Comparison of ENCODE assay signal across 8 mouse cellular contexts in genomic region chr8:69584611-69585202, GRCm38 (mm10). TPM values are rescaled to one million over a fixed set of nuclear protein-coding genes. Genes with fewer than 3 reads are reported as not detected.
DNase-seq lines count a peak whose midpoint lies in the region; ATAC-seq and TF ChIP-seq lines count a peak whose summit lies in the region.

No protein-coding gene starts in this region.

- under 1% methylated on average over 54 of the region's 54 CpGs for WGBS in intestine, embryonic 14.5 days
- under 1% methylated on average over 54 of the region's 54 CpGs for WGBS in stomach, embryonic 14.5 days

- H3K36me3 ChIP-seq in intestine, embryonic 14.5 days (ENCODE audit: control insufficient read depth, insufficient read depth, low read length) = no peaks in the 10 kb centered on the region
- no peaks in the 10 kb centered on the region for H3K36me3 ChIP-seq in stomach, embryonic 14.5 days (ENCODE audit: control insufficient read depth, insufficient read depth, low read length)

- no peak for TF ChIP-seq CTCF in gastrocnemius, adult 2 months (IDR thresholded peaks at IDR 0.05)

- no peaks in the 10 kb centered on the region for H3K27me3 ChIP-seq in intestine, embryonic 14.5 days (replicated peaks; ENCODE audit: control insufficient read depth, insufficient read depth, low read length)
- no peaks in the 10 kb centered on the region for H3K27me3 ChIP-seq in stomach, embryonic 14.5 days (ENCODE audit: control insufficient read depth, insufficient read depth, low read length)

- peak overlapping the region; percentile 86 for H3K4me2 ChIP-seq in intestine, embryonic 14.5 days (ENCODE audit: low read length)
- H3K4me2 ChIP-seq in stomach, embryonic 14.5 days (replicated peaks; ENCODE audit: low read depth, low read length) = peak overlapping the region; percentile 79

- intact Hi-C loops in gastrocnemius, adult 2 months (cut with DNase I) = no loop called here
- intact Hi-C loops in left cerebral cortex, postnatal 4 days (cut with DNase I) = no loop called here

- no peaks in the 10 kb centered on the region for H3K9me3 ChIP-seq in intestine, embryonic 14.5 days (ENCODE audit: control insufficient read depth, low read length)
- no peaks in the 10 kb centered on the region for H3K9me3 ChIP-seq in stomach, embryonic 14.5 days (ENCODE audit: control insufficient read depth, low read depth, low read length)

- peak overlapping the region; percentile 63 for H3K9ac ChIP-seq in intestine, embryonic 14.5 days (ENCODE audit: low read length)
- H3K9ac ChIP-seq in stomach, embryonic 14.5 days (replicated peaks; ENCODE audit: low read depth, low read length) = peak overlapping the region; percentile 50

- H3K4me1 ChIP-seq in intestine, embryonic 14.5 days (replicated peaks; ENCODE audit: control insufficient read depth, insufficient read depth, low read length) = no peaks in the 10 kb centered on the region
- H3K4me1 ChIP-seq in stomach, embryonic 14.5 days (ENCODE audit: control insufficient read depth, insufficient read depth, low read length) = no peaks in the 10 kb centered on the region

- peak overlapping the region; percentile 59 for H3K27ac ChIP-seq in gastrocnemius, adult 2 months
- H3K27ac ChIP-seq in intestine, embryonic 14.5 days (ENCODE audit: low read depth) = no peak overlapping the region
- H3K27ac ChIP-seq in stomach, embryonic 14.5 days (ENCODE audit: low read length) = no peak overlapping the region

- H3K4me3 ChIP-seq in gastrocnemius, adult 2 months = peak overlapping the region; percentile 70
- H3K4me3 ChIP-seq in intestine, embryonic 14.5 days (ENCODE audit: low read depth, low read length) = peak overlapping the region; percentile 37
- peak overlapping the region; percentile 42 for H3K4me3 ChIP-seq in stomach, embryonic 14.5 days (ENCODE audit: low read depth, low read length)

- peak; percentile 57 for DNase-seq in gastrocnemius, adult 2 months
- DNase-seq in gastrocnemius, adult 8-10 months (ENCODE audit: low spot score in 2 of 2) = no peak
- peak; percentile 55 for DNase-seq in cerebellum, adult 9-10 months
- peak; percentile 79 for DNase-seq in intestine, embryonic 14.5 days (ENCODE audit: low spot score)
- DNase-seq in left cerebral cortex, postnatal 4 days = peak; percentile 18
- DNase-seq in mesoderm, embryonic 11.5 days (ENCODE audit: low read depth, low spot score) = peak; percentile 57

- peak; percentile 84 for ATAC-seq in frontal cortex, adult (ENCODE audit: low TSS enrichment)
- 0 out of 2 replicates have a peak, but pooled peaks have one; percentile 55 for ATAC-seq in intestine, embryonic 14.5 days (replicated peaks; ENCODE audit: low FRiP score, low TSS enrichment, low read depth)
- 0 out of 2 replicates have a peak, but pooled peaks have one; percentile 56 for ATAC-seq in stomach, embryonic 14.5 days (ENCODE audit: insufficient number of reproducible peaks, insufficient read depth, low FRiP score, low read depth)

RNA-seq across cellular contexts. Expression of gene Zfp868, which starts 40.6 kb away (rescaled TPM):
- 1 to 10 TPM; 5.7 to 6.2 TPM for total RNA-seq in gastrocnemius, adult 2 months (2021)
- total RNA-seq in gastrocnemius, adult 8-10 months (2022) = 1 to 10 TPM; 4.3 to 7.1 (median 6.0) TPM
- polyA plus RNA-seq in intestine, embryonic 14.5 days (2014; fragmentation: Nextera tagmentation; extraction: Ambion mirVana) = 21.3 and 21.4 TPM in 2 replicates
- 10 to 100 TPM; 19.9 to 21.6 TPM for total RNA-seq in left cerebral cortex, postnatal 4 days (2021)
- 26.2 and 26.5 TPM in 2 replicates for polyA plus RNA-seq in stomach, embryonic 14.5 days (2014; fragmentation: Nextera tagmentation; extraction: Ambion mirVana)

Comparison
In these comparisons a context has a peak if more than half of its experiments do, and no peak if none do; other contexts are left out.
1. DNase-seq: peak in gastrocnemius, adult 2 months (single experiment), cerebellum, adult 9-10 months (single experiment), intestine, embryonic 14.5 days (single experiment), left cerebral cortex, postnatal 4 days (single experiment) and mesoderm, embryonic 11.5 days (single experiment); none in gastrocnemius, adult 8-10 months (0 of 2).
2. Peak in every context shown above with its lines, with median percentiles within 50 percentile points of each other: H3K4me3 ChIP-seq and ATAC-seq.